Mouse (Mus musculus) brain, embryonic 14.5 days (tissue): ENCODE data around the gene Rph3al. TPM values are rescaled to one million over a fixed set of nuclear protein-coding genes. Genes with fewer than 3 reads are reported as not detected.

Experiments
- DNase-seq: peaks from one replicate; pipeline ENCODE4 v3.0.0-alpha.2; 2011; ENCODE audit warnings: low read depth
- CTCF ChIP-seq: fragments of 200-500 bp; IDR thresholded peaks from 2 replicates; pipeline ENCODE4 v1.5.1; 2012; ENCODE audit warnings: inconsistent platforms, mild to moderate bottlenecking, moderate library complexity, borderline replicate concordance; ENCODE audit not compliant: insufficient read depth, insufficient read length; ENCODE audit errors: extremely low read depth
- POLR2A ChIP-seq: fragments of 200-500 bp; IDR thresholded peaks from 2 replicates; pipeline ENCODE4 v1.6.1; 2012; ENCODE audit warnings: mild to moderate bottlenecking, inconsistent platforms, borderline replicate concordance; ENCODE audit not compliant: poor library complexity, insufficient read depth, insufficient read length, severe bottlenecking; ENCODE audit errors: extremely low read depth
- polyA plus RNA-seq: library from polyadenylated mRNA; depleted of rRNA; stranded (reverse); fragments of >200 nt; gene quantifications from 2 replicates; pipeline ENCODE4 v1.2.3, GENCODE M21; 2012

Rph3al gene
- polyA plus RNA-seq, 1 experiment, result 3.1 TPM

DNA sequence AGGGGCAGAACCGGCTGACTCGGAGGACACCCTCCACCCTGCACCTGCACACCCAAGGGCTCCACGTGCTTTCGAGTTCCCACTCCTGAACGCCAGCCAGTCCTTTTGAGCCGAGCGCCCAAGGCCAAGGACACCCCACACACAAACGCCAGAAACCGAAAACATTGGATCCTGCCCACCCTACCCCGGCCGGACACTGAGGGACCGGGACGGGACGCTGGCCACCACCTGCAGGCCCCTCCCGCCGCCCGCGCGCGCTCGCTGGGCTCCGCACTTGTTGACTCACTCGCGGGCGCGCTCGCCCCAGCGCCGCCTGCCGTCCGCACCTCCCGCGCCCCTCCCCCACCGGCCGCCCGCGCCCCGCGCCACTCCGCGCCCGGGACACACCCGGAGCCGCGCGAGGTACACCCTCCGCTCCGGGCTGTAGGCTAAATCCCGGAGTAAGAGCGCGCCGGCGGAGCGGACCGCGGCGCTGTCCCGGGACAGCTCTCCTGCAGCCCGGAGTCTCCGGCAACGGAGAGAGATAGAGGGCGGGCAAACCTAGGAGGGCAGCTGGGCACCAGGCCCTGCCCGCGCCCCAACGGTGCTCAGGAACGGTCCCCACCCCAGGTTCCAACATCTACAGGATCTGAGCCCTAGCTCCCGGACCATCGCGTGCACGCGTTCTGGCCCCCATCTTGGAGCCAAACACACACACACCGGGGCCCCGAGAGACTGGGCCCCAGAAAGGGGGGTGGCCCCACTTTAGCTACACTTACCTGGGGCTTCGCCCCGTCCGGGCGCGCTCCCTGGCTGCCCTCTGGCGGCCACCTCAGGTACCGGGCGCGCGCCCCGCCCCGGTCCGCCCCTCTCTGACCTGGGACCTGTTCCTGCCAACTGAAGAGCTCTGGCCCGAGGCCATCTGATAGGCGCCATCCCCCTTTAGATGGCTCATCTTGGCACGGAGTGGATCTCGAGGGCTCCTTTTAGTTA is 28.5 kb upstream of the Rph3al start:
- no peak for TF ChIP-seq POLR2A
- peak; percentile 66 for TF ChIP-seq CTCF
- peak; percentile 68 for DNase-seq

DNA sequence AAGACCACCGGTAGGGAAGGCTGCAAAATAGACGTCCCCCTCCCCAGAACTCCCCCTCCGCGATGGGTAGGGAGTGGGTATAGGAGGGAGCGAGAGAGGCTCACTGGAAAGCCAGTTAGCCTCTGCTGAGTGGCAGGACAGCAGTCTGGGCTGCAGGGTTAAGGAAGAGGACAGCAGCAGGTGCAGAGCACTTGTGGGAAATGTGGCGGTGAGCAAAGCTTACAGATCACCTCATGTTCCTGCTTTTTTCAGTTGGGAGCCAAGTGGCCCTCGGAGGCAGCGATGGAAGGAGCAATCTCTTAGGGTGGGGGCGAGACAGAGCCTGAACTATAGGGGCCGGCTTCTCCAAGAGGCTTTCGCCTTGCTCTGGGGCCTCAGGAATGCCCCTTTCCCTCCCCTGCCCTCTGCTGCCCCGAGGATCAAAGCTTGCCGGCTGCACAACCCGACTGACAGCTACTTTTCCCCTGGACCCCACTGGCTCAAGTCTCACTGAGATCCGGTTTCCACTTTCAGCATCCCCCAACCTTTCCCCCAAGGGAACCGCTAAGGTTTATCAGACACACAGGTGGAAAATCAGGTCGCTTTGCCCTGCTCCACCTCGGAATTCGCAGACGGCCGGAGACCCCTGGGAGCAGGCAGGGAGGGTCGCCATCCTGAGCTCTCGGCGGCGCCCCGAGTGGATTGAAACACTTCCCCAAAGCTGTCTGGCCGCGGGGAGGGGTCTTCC is 27.6 kb upstream of the Rph3al start:
- DNase-seq, result no peak
- TF ChIP-seq CTCF, result no peak
- no peak for TF ChIP-seq POLR2A

DNA sequence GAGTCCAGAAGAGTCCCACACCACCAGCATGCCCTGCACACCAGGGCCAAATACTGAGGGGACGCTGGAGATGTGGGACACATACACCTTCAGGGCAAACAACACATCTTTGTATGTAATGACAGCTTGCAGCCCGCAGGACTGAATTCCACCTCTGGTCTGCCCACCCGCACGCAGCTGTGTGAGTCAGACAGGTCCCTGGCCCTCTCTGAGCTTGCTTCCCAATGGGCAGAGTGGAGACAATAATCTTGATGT is 26.2 kb upstream of the Rph3al start:
- no peak for TF ChIP-seq POLR2A
- no peak for TF ChIP-seq CTCF

DNA sequence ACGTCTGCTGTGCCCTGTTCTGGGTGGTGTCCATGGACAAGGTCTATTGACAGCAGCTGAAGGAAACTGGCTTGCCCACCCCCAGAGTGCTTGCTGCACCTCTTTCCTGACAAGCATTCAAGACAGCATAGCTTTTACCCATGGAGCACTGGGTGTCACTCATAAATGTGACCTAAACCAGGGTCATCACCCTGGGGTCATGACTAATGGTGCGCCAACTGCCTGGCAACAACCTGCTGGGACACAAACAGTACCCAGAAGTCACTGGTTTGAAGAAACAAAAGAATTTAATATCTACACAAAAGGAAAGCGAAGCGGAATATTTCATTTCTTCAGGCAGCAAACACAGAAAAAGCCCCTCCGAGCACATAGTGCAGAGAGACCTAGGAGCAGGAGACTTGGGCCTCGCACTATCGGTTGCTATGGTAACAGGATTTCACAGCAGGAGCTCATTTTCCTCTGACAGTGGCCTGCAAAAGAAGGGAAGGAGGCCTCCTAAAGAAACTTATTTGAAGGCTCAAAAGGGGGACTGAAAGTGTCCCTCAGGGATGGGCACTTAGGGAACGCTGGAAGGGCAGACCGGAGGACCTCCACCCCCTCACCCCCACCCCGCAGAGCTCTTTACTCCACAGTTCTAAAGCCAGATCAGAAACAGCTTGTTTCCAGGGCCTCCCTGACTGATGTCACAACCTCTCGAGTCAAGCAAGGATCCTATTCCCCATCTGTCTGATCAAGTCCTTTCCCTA is 25.7 kb upstream of the Rph3al start:
- DNase-seq, result peak; percentile 93
- TF ChIP-seq CTCF, result no peak
- TF ChIP-seq POLR2A, result no peak

More for the DNA sequence above, 26.2 kb upstream of the Rph3al start:
- no peak for DNase-seq

DNA sequence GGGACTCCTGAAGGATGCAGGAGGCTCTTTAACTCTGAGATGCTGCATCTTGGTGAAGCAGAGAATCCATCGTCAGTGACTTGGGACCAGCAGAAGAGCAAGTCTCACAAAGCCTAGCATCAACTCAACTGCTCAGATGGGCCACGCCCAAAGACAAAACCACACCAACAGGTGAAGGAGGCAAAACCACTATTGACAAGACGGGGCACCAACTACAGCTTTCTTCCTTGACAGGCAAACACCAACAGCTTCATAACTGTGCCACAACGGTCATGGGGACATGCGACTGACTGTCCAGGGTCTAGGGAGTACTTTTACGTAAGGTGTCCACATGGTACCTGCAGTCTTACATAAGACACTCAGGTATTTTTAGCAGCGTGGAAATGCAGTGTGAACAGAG is 23.6 kb upstream of the Rph3al start:
- DNase-seq, result no peak
- TF ChIP-seq POLR2A, result no peak
- TF ChIP-seq CTCF, result no peak

DNA sequence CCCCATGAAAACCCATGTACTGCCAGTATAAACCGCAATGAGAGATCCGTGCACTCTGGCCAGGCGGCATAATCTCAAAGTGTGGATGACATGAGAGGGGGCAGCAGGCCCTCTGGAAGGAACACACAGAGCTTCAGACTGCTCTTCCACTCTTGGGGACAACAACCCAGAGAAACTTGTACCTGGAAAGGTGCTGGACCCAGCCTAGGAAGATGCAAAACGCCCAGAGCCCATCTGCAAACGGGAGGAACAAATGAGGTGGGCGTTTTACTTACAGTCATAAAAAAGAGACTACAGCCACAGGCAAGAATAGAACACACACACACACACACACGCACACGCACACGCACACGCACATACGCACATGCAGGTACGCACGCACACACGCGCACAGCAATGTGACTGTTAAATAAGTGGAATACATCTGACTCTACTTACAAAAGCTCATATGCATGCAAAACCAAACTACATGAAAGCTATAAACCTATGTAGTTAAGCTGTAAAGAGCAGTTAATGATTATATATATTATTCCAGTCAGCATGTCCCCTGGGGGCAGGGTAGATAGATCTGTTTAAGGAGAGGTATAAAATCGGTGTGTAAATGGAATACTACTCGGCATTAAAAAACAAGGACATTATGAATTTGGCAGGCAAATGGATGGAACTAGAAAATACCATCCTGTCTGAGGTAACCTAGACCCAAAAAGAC is 19.0 kb upstream of the Rph3al start:
- DNase-seq, result no peak
- no peak for TF ChIP-seq POLR2A
- TF ChIP-seq CTCF, result no peak

DNA sequence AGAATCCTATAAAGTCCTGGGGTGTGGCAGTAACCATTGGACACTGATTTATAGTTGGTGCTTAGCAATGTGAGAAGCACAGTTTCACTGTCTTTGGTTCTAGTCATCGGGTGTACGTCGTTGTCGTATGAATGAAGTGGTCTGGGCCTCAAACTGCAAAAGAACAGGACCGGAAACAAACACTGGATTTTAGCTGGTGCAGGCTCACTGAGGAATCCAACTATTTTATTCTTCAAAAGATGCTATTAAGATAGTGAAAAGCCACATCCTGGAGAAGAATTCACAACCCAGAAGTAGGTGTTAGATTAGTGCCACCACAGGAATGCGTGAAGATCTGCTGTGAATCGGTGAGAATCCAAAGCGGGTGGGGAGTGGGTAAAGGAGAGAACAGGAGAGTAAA is 18.4 kb upstream of the Rph3al start:
- no peak for TF ChIP-seq POLR2A
- TF ChIP-seq CTCF, result no peak
- DNase-seq, result no peak

DNA sequence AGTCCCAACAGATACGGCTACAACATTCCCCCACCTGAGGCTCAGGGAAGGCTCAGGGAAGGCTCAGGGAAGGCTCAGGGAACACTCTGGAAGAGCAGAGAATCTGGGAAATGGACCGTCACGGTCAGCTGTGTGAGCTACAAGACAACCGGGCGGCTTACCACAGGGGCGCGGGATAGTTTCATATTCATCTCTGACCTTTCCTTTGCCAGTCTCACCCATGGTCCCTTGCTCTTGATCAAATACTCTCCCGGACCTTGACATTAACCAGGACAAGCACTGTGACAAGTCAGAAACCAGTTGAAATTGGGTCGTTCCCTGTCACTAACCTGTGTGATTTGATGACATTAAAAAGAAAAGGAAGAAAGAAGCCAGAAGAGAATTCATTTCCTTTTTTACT is 16.7 kb upstream of the Rph3al start:
- TF ChIP-seq POLR2A (no peak), CTCF (no peak)
- DNase-seq, result no peak

DNA sequence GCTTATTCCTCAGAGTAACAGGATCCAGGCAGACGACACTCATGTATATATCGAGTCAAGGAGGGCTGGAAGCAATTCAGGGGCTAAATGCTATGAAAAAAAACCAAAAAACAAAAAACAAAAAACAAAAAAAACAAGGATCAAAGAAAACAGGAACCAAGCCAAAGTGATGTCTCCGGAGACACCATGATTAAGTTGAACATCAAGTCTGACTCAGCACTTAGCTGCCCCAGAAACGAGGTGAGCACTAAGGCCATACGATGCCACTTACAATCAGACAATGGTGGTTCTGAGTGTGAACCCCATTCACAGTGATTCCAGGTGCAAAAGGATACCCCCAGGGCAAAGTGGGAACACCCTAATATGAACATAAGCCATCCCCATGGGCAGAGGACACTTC is 13.7 kb upstream of the Rph3al start:
- TF ChIP-seq CTCF (no peak), POLR2A (no peak)
- no peak for DNase-seq

DNA sequence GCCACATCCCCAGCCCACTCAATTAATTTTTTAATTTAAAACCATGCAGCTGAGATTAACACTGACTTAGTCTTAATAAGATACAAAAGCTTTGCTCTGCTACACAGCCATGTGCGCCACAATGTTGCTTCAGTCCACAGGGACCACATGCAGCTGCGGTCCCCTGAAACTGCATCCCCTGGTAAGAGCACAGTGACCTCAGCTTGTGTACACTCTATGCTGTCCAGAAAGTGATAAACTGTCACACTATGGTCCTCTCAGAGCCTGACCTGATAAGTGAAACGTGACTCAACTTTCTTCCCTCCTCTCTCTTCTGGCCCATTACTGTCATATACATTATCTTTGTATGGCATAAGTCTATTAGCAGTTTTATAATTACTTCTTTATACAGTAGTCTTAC is 12.2 kb upstream of the Rph3al start:
- TF ChIP-seq CTCF, result no peak
- TF ChIP-seq POLR2A, result no peak
- DNase-seq, result no peak

DNA sequence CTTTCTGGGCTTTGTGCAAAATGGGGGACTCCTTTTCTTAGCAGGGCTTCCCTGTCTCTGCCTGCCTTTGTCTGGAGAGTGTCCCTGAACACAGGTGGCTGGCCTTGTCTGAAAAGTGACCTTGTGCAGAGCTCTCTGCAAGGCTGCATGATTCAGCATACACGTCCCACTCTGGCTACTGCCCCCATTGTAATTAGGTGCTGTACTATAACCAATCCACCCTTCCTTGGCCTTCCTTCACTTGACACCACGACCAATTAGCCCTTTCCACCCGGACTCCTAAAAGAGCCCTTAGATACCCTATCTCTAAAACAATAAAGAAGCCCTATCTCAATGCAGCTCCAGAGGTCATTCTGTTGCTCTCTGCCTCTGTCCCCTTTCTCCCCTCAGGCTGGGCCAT is 10.6 kb upstream of the Rph3al start:
- DNase-seq, result no peak
- TF ChIP-seq CTCF (no peak), POLR2A (no peak)

DNA sequence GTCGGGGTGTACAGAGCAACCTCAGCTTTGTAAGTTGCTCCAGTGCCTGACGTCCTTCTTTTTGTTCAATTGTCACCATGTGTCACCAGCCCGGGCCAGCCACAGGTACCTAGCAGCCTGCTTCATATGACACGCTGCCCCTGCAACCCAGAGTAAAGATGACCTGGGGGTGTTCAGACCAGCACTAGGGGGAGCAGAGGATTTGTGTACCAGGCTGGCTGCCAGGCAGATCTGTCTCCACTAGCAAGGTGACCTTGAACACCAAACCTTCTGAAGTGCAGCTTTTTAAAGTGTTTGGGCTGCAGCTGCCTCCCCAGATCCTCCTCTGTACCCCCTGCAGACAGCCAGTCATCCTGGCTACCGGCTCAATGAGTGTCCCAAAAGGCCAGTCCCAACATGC is 9.0 kb upstream of the Rph3al start:
- no peak for DNase-seq
- TF ChIP-seq POLR2A, result no peak
- no peak for TF ChIP-seq CTCF
